ENCODE assay signal across 9 mouse cellular contexts in the genomic region with DNA sequence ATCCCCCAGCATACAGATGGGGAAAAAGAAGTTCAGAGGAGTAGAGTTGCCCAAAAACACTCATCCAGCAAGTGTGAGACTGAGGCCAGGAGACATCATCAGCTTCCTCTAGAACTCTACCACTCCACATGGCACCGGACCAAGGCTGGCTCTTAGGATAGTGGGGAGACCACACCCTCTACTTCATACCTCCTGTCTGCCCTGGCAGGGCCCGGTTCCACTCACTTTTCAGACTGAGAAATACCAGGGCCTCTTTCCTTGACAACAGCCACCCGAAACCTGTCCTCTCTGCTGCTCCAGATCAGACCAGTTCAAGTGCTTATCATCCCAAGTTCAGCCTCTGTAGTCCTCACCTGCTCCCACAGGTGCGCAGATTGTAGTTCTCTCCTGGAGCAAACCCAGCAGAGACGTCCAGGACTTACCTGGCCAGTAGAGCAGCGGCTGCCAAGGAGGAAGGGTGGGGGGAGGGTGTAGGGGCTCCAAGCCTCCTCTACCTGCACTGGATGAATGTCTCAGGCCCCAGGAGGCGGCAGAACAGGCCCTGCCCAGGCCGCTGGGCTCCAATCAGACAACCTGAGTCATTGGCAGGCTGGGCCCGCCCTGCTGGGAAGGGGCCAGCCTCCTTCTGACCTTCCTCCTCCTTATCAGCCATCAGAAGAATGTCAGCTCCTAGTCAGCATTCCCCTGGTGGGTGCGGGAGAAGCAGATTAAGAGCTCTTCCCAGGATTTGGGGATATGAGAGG. TPM values are rescaled to one million over a fixed set of nuclear protein-coding genes. Genes with fewer than 3 reads are reported as not detected.
DNase-seq lines count a peak whose midpoint lies in the region; ATAC-seq and TF ChIP-seq lines count a peak whose summit lies in the region.
"Had no signal": no experiment of that assay in that cellular context is flagged by ENCODE, and none has a peak within 500 bp of the region (broad histone marks: within the 10 kb centered on the region; RNA-seq: fewer than 3 reads in every experiment).

A gene (minus strand): TSS at position 452 of the 743 bp plus-strand sequence.

- H3K27ac ChIP-seq in layer of hippocampus, adult 2 months: no peak within 1 kb of the TSS

- ATAC-seq in hematopoietic stem cell, adult 5-6 weeks (replicated peaks in 1 of 2; ENCODE audit: insufficient read depth in 1 of 2, low FRiP score in 2 of 2, low TSS enrichment in 1 of 2, low read depth in 1 of 2, poor library complexity in 2 of 2, severe bottlenecking in 2 of 2): peak; percentile 20 to 34; a peak in 1 of 4 replicates
- no peak for ATAC-seq in erythroid progenitor cell, adult 5-6 weeks (replicated peaks; ENCODE audit: low FRiP score, poor library complexity, severe bottlenecking)

- TF ChIP-seq CTCF in layer of hippocampus, adult 2 months (conservative IDR thresholded peaks at IDR 0.05): no peak

- no peak within 1 kb of the TSS for H3K4me3 ChIP-seq in layer of hippocampus, adult 2 months
- H3K4me3 ChIP-seq: megakaryocyte, embryonic 14.5 days had no signal

- DNase-seq in ES-CJ7 (ENCODE audit: low read depth, low spot score): peak; percentile 75
- DNase-seq in adrenal gland, postnatal 36 days: peak; percentile 88 to 90
- DNase-seq in lung, postnatal 10 days: peak; percentile 80
- DNase-seq in right cerebral cortex, postnatal 25 days: no peak
- DNase-seq in layer of hippocampus, adult 2 months (ENCODE audit: low spot score in 2 of 2): no peak
- no peak for DNase-seq in gastrocnemius, postnatal 4 days (ENCODE audit: low spot score in 2 of 2)

RNA-seq across cellular contexts. Expression of the gene that starts here (rescaled TPM):
- total RNA-seq in adrenal gland, postnatal 36 days (2021): 10 to 100 TPM; 16.8 to 24.0 TPM
- total RNA-seq in hematopoietic stem cell, adult 5-6 weeks (2017): 1.9 and 10.8 TPM in 2 replicates
- 0.36 TPM in 1 of 2 replicates, not detected in the other for total RNA-seq in erythroid progenitor cell, adult 5-6 weeks (2015; ENCODE audit: low replicate concordance)
- 0.90 and 1.6 TPM in 2 replicates for total RNA-seq in erythroid progenitor cell, adult 5-6 weeks (2017; ENCODE audit: low replicate concordance)
- 1 to 10 TPM; 1.7 to 2.4 TPM for total RNA-seq in layer of hippocampus, adult 2 months (2021)
- total RNA-seq in gastrocnemius, postnatal 4 days (2021): 1 to 10 TPM; 6.8 to 7.9 TPM

Comparison
In these comparisons a context has a peak if more than half of its experiments do, and no peak if none do; other contexts are left out.
1. DNase-seq: peak in ES-CJ7 (single experiment), adrenal gland, postnatal 36 days (2 of 2) and lung, postnatal 10 days (single experiment); none in right cerebral cortex, postnatal 25 days (single experiment), layer of hippocampus, adult 2 months (0 of 2) and gastrocnemius, postnatal 4 days (0 of 2).